Mouse (Mus musculus) heart, postnatal 0 days (tissue): ENCODE results near the gene Nme2. TPM values are rescaled to one million over a fixed set of nuclear protein-coding genes. Genes with fewer than 3 reads are reported as not detected.
"Not testable (repeated sequence)": the region's sequence is repeated elsewhere in the genome, so short reads cannot be mapped to it uniquely, and the experiment has no call there.

Experiments
- ATAC-seq: fragments of 200-750 bp; cut with Nextera tagmentation; 2 replicates; pipeline ENCODE4 v1.8.0; 2017; ENCODE audit warnings: low read depth, moderate number of reproducible peaks, moderate library complexity; ENCODE audit not compliant: insufficient read depth
- DNase-seq: peaks from one replicate; pipeline ENCODE4 v3.0.0-alpha.2; 2016; ENCODE audit warnings: low spot score
- H3K27ac ChIP-seq: fragments of 300-500 bp; sonication (generic); 2 replicates; pipeline ENCODE4 v1.5.1; 2014; ENCODE audit warnings: low read depth, mild to moderate bottlenecking
- H3K27me3 ChIP-seq: fragments of 300-500 bp; sonication (generic); 2 replicates; pipeline ENCODE4 v1.6.1; 2014; ENCODE audit warnings: low read length, mixed read lengths; ENCODE audit not compliant: control insufficient read depth, insufficient read depth
- H3K36me3 ChIP-seq: fragments of 300-500 bp; sonication (generic); replicated peaks from 2 replicates; pipeline ENCODE4 v1.6.1; 2014; ENCODE audit warnings: low read length, mixed read lengths; ENCODE audit not compliant: control insufficient read depth, insufficient read depth
- H3K4me1 ChIP-seq: fragments of 300-500 bp; sonication (generic); 2 replicates; pipeline ENCODE4 v1.6.1; 2014; ENCODE audit warnings: antibody characterized with exemption; ENCODE audit not compliant: control insufficient read depth, insufficient read depth
- H3K4me2 ChIP-seq: fragments of 300-500 bp; sonication (generic); 2 replicates; pipeline ENCODE4 v1.6.1; 2014; ENCODE audit warnings: low read depth, mild to moderate bottlenecking, low read length, moderate library complexity
- H3K4me3 ChIP-seq: fragments of 300-500 bp; sonication (generic); 2 replicates; pipeline ENCODE4 v1.5.1; 2014; ENCODE audit warnings: low read depth, low read length
- H3K9ac ChIP-seq: fragments of 300-500 bp; sonication (generic); replicated peaks from 2 replicates; pipeline ENCODE4 v1.6.1; 2014; ENCODE audit warnings: low read depth, low read length, mixed read lengths
- H3K9me3 ChIP-seq: fragments of 300-500 bp; sonication (generic); replicated peaks from 2 replicates; pipeline ENCODE4 v1.6.1; 2016; ENCODE audit warnings: low read length; ENCODE audit not compliant: control insufficient read depth
- CTCF ChIP-seq: IDR thresholded peaks from 2 replicates; pipeline ENCODE4 v1.5.1; 2016; ENCODE audit warnings: antibody characterized with exemption, control low read depth, low read depth
- EP300 ChIP-seq: IDR thresholded peaks from 2 replicates; pipeline ENCODE4 v1.6.1; 2016; ENCODE audit warnings: antibody characterized with exemption, low read depth
- WGBS: fragments of 180-500 bp; shearing (Covaris S2); extraction: QIAGEN DNeasy Blood & Tissue Kit; methylation state at CpG from one replicate; pipeline ENCODE4 v1.1.7; 2014; 5-methylcytosine and 5-hydroxymethylcytosine counted together
- polyA plus RNA-seq: library from polyadenylated mRNA; unstranded; fragments of >200 nt; fragmentation: Nextera tagmentation; extraction: Ambion mirVana; gene quantifications from 2 replicates; pipeline ENCODE4 v1.2.1, GENCODE M21; 2015
- total RNA-seq: library from RNA; depleted of rRNA; stranded (reverse); fragments of >200 nt; gene quantifications from 2 replicates; pipeline ENCODE4 v1.2.3, GENCODE M21; 2014; ENCODE audit warnings: low replicate concordance

The Nme2 gene
- total and polyA plus RNA-seq, 2 experiments from 2014 or later: 942 to 1,000 TPM

GRCm38 (mm10) chr11:93944986-93945385 is 11.1 kb downstream of the Nme2 start:
- no peak overlapping the region for H3K4me2 ChIP-seq
- H3K9ac ChIP-seq: no peak overlapping the region
- H3K36me3 ChIP-seq: peaks cover 39% of the 10 kb centered on the region
- ATAC-seq: no peak
- no peak for DNase-seq
- H3K9me3 ChIP-seq: no peaks in the 10 kb centered on the region
- no peaks in the 10 kb centered on the region for H3K27me3 ChIP-seq
- 77% methylated on average over 3 of the region's 3 CpGs for WGBS
- no peak overlapping the region for H3K27ac ChIP-seq
- TF ChIP-seq CTCF: no peak
- no peak for TF ChIP-seq EP300
- H3K4me3 ChIP-seq: no peak overlapping the region
- no peaks in the 10 kb centered on the region for H3K4me1 ChIP-seq

DNA sequence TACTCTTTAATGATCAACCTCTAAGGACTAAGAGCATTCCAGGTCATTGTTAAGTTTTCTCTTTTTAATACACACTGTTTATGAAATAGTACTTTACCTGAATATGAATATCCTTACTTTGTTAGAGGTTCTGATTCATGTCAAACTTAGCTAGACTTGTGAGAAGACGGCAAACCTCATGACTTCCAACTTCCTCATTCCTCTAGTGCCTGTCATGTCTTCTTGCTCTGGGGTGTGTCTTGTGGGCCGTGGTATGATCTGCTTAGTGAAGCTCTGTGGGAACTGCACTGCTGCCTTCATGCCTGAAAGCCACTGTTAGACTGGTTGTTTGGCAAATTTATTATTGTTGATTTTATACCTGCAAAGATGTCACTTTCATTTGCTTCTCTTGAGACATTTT is 15.2 kb downstream of the Nme2 start:
- 47% methylated on average over 2 of the region's 2 CpGs for WGBS
- DNase-seq (no peak), ATAC-seq (no peak)
- no peak for TF ChIP-seq EP300
- no peak for TF ChIP-seq CTCF
- Histone ChIP-seq H3K4me2 (no peak overlapping the region), H3K4me1 (no peaks in the 10 kb centered on the region), H3K27me3 (no peaks in the 10 kb centered on the region), H3K36me3 (peaks cover 43% of the 10 kb centered on the region), H3K9me3 (no peaks in the 10 kb centered on the region), H3K4me3 (no peak overlapping the region), H3K27ac (no peak overlapping the region), H3K9ac (no peak overlapping the region)

- Histone ChIP-seq H3K9me3 (no peaks in the 10 kb centered on the region), H3K4me3 (no peak overlapping the region), H3K36me3 (peaks cover 76% of the 10 kb centered on the region), H3K27ac (no peak overlapping the region), H3K4me1 (no peaks in the 10 kb centered on the region), H3K27me3 (no peaks in the 10 kb centered on the region), H3K4me2 (no peak overlapping the region), H3K9ac (no peak overlapping the region)
- ATAC-seq: no peak
- TF ChIP-seq EP300 (no peak), CTCF (no peak)
- DNase-seq: no peak
Measured at GRCm38 (mm10) chr11:93929106-93929505, 27.0 kb downstream of the Nme2 start.

DNA sequence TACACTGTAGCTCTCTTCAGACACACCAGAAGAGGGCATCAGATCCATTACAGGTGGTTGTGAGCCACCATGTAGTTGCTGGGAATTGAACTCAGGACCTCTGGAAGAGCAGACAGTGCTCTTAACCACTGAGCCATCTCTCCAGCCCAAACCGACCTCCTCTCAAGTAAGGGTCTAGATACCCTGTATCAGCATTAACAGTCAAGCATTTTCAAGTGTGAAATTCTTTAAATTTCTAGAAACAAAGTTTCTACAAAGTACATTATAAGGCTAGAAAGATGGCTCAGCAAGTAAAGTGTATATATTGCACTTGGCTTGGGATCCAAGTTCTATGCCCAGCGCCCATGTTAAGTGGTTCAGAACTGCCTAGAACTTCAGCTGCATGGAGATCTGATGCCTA is 41.0 kb downstream of the Nme2 start:
- H3K27me3 ChIP-seq, ATAC-seq, H3K4me2 ChIP-seq, H3K27ac ChIP-seq, H3K4me3 ChIP-seq, H3K9me3 ChIP-seq, H3K9ac ChIP-seq, H3K4me1 ChIP-seq, DNase-seq: not testable (repeated sequence)
- WGBS: 89% methylated on average over 2 of the region's 2 CpGs
- peaks cover 53% of the 10 kb centered on the region for H3K36me3 ChIP-seq

GRCm38 (mm10) chr11:93911603-93912002 is 44.5 kb downstream of the Nme2 start:
- H3K4me2 ChIP-seq: no peak overlapping the region
- H3K27ac ChIP-seq: no peak overlapping the region
- H3K9me3 ChIP-seq: no peaks in the 10 kb centered on the region
- H3K27me3 ChIP-seq: no peaks in the 10 kb centered on the region
- TF ChIP-seq CTCF: no peak
- TF ChIP-seq EP300: no peak
- H3K4me3 ChIP-seq: no peak overlapping the region
- DNase-seq (no peak), ATAC-seq (no peak)
- H3K9ac ChIP-seq: no peak overlapping the region
- WGBS: 82% methylated on average over 3 of the region's 3 CpGs
- no peaks in the 10 kb centered on the region for H3K4me1 ChIP-seq
- H3K36me3 ChIP-seq: peaks cover 60% of the 10 kb centered on the region

GRCm38 (mm10) chr11:93908829-93909228 is 47.2 kb downstream of the Nme2 start:
- H3K36me3 ChIP-seq: peaks cover 60% of the 10 kb centered on the region
- H3K27ac ChIP-seq: no peak overlapping the region
- DNase-seq: no peak
- no peak overlapping the region for H3K4me2 ChIP-seq
- no peak overlapping the region for H3K4me3 ChIP-seq
- ATAC-seq: no peak
- H3K9ac ChIP-seq: no peak overlapping the region
- WGBS: 82% methylated on average over 9 of the region's 9 CpGs
- H3K27me3 ChIP-seq: no peaks in the 10 kb centered on the region
- H3K9me3 ChIP-seq: no peaks in the 10 kb centered on the region
- TF ChIP-seq EP300 (no peak), CTCF (no peak)
- H3K4me1 ChIP-seq: no peaks in the 10 kb centered on the region
